Mouse (Mus musculus) lung, postnatal 25 days (tissue): ENCODE measurements at regions not wholly inside any gene's neighbourhood (a gene's known extent, or its start where the extent isn't known, plus 50 kb on each side); places are given as distances from the start of the nearest gene placed in this dataset.

Source experiments
- DNase-seq: peaks from one replicate; pipeline ENCODE4 v3.0.0; 2022; ENCODE audit warnings: low spot score

DNA sequence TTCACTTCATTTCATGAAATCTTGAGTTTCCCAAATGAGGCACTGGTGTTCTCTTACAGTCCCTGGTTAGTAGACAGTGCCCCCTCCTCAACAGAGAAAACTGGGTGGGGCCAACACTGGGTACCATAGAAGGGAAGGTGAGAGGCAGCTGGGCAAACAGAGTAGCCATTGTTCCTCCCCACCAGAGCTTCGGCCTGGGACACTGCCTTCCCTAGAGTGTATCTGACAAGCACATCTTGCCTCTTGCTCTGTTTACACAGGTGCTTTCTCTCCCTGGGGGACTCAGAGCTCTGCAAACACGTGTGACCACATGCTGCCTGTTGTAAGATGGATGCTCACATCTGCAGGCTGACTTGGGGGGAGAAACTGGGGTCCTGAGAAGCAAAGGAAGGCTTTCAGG lies 100.8 kb upstream of the Tnp1 start:
- no peak for DNase-seq

DNA sequence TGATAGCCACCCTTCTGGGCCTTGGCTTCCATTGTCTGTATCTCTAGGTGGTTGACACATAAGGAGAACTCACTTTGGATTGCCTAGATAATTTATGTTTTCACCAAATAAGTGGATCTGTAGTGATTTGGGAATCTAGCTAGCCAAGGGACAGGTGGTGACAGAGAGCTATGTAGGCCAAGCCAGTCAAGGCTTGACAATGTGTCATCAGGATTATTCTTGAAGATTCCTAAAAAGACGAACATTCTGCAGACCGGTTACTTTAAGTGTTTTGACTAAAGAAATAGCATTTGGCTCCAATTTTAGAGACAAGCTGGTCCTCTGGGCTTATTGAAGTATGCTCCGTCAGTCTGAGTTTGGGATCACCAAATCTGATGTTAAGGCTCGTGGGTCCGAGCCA lies 100.1 kb upstream of the Tnp1 start:
- no peak for DNase-seq

DNA sequence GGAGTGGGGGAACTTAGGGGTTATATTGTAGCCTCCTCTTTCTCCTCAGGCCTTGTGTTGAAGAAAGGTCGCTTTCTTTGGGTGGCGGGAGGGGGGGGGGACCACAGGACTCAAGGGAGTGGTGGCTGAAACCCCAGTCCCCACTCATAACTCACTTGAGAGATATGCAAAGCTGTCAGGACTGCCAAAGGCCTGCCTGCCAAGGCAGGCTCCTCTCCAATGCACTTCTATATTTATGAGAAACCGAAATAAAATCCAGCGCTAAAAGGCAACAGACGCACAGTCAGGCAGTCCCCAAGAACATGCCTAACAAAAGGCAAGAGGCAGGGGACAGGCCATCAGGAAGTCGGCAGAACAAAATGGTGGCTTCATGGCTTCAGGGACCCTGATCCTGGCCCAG lies 97.4 kb upstream of the Tnp1 start:
- DNase-seq, result no peak

DNA sequence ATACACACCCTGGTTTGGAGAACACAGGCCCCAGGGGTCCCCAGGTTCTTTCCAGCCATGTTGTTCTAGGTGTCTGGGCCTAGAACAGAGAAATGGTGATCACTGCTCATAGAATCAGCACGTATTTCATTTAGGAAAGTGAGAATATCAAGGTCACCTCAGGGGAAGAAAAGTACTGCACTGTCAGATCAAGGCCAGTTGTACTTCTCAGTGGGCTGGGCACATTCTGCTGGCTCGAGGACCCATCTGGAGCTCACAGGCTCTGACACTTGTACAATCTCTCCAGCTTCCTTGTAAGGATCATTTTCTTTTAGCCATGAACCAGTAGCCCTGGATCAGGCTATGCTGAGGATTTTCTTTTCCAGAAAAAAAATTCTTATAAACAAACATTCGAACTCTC lies 97.0 kb upstream of the Tnp1 start:
- no peak for DNase-seq

DNA sequence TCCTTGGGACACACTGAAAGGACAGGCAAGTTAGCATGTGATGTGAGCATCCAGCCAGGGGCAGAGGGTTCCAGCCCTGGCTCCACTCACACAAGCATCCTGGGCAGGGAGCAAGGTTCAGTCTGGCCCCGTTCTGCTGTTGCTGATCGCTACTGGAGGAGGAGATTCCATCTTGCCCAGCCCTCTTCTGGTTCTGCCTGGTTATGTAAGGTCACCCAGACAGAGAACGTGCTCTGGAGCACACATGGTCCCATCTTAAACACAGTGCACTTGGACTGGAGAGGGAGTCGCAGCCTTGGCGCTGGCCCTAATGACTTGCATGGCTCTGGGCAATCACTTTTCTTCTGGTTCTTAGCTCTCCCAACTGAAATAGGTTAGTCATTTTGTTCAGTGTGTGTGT lies 96.2 kb upstream of the Tnp1 start:
- DNase-seq, result peak; percentile 34

DNA sequence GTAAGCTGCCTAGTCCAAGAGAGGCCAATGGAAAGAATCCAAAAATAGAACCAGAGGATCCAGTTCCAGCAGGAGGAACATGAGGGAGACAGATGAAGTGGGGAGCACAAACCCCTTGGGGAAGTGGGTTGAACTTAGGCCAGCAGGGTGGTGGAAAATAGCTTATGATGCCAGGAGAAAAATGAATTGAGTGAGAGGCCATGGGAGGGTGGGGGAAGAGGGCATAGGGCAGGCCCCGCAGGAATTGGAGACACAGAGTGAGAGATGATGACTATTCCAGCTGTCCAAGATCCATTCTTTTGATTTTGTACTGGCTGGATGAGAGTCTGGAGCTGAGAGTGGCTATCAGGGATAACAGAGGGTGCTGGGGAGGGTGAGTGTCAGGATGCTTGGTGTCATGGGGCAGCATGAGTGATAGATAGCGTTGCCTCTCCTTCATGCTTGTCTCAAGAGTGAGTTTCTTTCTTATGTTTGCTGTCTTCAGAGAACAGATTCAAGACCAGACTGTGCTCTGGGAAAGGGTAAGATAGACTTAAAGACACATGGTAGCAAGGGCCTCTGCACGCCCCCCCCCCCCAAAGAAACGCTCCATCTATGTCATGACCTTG lies 90.3 kb upstream of the Tnp1 start:
- peak; percentile 37 for DNase-seq

DNA sequence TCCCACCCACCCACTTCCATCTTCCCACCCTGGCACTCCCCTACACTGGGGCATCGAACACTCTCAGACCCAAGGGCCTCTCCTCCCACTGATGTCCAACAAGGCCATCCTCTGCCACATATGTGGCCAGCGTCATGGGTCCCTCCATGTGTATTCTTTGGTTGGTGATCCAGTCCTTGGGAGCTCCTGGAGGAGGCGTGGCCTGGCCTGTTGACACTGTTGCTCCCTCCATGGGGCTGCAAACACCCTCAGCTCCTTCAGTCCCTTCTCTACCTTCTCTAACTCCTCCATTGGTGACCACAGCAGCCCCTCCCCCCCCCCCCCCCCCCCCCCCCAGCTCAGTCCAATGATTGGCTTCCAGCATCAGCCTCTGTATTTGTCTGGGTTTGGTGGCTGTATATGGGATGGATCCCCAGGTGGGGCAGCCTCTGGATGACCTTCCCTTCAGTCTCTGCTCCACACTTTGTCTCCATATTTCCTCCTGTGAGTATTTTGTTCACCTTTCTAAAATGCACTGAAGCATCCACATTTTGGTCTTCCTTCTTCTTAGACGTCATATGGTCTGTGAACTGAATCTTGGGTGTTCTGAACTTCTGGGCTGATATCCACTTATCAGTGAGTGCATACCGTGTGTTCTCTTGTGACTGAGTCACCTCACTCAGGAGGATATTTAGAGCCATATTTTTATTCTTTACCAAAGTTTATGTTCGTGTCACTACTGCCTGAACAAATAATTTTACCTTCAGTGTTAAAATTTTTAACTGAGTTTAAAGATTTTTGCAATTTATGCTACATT lies 82.1 kb upstream of the Tnp1 start:
- no peak for DNase-seq

DNA sequence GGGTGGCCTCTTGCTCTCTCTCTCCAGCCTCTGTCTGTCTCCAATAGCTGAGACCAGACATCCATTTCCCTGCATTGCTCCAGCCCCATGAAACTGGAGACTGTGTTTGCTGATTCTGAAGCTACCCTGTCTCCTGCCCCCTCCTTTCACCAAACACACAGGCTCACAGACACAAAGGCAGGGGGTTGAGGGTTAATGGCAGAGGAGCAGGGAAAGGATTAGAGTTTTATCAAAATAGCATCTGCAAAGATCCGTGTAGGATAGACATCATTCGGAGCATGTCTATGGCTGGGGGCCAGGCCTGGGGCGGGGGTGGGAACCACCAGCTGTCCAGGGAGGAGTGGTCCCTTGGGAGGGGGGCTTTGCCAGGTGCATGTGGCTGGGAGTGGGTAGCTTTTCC lies 73.9 kb upstream of the Tnp1 start:
- no peak for DNase-seq

DNA sequence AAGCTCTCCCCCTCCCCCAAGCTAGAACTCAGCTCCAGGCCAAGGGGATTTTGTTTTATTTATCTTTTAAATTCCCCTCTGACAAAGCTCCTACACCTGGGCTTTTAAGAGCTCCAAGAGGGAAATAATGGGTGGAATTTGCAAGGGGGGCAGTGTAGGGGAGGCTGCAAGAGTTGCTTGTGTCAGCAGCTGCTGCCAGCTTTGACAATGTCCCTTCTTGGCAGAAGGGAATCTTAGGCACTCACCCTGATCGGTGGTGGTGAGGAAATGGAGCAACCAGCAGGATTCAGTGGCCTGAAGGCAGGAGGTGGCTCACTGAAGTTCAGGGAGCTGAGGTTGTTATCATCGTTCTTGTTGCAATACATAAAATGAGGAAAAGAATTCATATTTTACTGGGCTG lies 72.8 kb upstream of the Tnp1 start:
- DNase-seq, result no peak

DNA sequence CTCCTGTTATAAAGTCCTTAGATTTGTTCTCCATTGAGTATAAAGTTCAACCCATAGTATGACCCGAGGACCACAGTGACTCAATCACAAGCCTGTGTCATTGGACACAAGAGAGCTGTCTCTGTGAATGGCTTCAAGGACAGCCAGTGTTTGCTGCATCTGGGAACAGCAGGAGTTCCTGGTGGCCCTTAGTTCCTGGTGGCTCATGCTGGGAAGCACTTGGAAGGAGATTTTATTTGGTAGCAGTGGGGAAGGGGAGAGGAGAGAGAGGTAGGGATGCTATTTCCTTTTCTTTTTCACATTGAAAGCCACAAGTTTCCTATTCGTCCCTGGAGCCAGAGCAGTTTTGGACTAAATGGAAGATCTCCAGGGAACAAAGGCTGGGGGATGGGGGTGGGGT lies 69.2 kb upstream of the Tnp1 start:
- DNase-seq, result no peak

DNA sequence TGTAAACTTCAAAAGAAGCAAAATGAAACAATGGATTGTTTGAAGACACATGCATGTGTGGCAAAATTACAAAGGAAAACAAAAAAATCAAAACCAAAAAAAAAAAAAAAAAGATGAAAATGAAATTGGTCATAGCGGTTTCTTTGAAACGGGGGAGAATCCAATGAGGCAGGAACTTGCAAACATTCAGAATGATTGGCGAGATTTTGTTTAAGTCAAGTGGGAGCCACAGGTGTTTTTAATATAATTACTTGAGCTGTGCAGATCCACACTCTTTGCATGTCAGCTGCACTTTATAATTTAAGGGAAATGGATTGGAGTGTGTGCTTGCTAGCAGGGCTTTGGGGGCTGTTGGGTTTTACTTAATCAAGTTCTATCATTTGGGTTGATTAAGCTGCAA lies 67.7 kb upstream of the Tnp1 start:
- no peak for DNase-seq

DNA sequence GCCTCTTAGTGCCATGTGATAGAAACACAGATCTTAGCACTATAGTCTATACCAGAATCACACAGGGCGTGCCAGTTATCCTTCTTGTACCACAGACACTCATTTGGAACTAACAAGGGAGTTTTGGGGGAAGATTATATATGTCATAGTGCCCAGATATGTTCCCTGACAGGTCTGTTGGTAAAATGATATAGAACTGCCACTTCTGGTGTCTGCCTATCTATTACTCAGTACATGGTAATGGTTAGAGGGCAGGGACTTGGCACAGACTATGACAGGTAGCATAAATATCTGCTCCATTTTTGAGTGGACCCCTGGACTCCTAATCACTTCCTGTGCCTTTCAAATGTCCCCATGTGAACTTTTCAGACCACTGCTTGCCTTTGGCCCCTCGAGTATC lies 63.8 kb upstream of the Tnp1 start:
- DNase-seq, result no peak

DNA sequence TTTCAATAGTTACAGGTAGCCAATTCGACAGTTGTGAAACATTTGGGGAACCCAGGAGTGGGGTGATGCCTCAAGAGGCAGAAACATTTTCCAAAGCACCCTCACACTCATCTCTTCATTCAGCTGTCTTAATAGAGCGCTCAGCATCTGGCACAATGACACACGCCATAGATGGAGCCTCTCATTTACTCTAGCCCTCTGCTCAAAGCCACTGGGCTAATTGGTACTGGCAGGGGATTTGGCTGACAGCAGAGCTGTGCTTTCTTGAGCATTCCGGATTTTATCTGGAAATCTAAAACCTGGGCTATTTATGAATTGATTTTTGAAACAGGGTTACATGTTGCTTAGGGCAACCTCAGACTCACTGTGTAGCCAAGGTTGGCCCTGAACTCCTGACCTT lies 61.4 kb upstream of the Tnp1 start:
- DNase-seq, result no peak

DNA sequence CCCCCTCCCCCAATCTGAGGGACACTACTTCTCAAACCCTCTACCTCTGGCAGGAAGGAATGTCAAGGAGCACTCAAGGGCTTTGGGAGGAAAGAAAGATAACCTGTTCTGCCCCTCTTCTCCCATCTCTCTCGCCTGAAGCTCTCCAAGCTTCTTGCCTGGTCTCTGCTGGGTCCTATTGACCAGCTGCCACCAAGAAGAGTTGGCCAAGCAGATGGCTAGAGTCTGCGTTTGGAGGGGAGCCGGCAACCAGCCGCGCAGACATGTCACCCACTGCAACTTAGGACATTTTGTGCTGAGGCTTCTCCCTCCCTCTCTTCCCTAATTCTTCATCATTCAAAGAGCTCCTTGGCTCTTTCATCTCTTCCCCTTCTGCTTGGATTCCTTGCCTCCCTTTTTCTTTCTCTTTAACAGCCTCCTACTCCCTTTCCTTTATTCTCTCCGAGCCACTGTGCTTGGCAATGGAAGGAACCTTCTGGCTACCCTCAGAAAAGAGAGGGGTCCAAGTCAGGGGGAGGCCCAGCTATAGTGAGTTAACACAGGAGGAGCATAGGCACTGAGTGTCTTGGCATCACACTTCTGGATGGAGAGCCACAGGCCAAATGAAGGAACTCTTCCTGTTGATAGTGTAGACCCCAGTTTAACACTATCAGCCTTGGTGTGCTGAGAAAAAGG lies 60.1 kb upstream of the Tnp1 start:
- no peak for DNase-seq

DNA sequence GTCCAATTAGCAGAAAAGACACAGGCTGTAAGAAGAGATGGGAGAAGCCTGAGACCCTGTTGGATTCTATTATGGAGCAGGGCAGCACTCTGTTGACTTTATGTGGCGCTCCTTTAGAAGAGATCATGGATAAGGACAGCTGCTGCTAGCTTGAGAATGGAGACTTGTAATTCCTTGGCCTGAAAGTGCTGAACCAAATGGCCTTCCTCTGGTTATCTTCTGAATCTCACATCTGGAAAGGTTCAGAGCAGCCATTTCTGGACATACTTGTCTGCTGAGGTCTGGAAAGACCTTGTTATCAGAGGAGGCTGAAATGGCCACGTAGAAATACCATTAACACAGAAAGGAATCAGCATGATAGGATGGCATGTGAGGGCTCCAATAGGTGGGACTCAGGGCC lies 59.5 kb upstream of the Tnp1 start:
- no peak for DNase-seq

DNA sequence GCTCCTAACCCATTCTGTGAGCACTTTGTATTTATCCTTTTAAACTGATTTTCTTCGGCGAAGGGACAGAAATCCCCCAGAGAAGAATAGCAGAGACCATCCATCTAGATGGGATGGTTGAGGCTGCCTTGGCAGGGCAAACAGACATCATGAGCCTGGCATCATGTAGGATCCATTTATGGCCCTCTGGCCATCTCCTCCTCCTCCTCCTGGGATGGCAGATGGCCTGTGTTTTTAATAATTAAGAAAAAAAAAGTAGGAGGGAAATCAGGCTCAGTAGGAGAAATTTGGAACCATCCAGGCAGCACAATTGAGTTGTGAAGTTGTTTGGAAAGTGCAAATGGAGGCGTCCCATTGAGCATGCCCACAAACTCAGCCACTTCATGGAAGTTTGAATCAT lies 58.8 kb upstream of the Tnp1 start:
- DNase-seq, result no peak

DNA sequence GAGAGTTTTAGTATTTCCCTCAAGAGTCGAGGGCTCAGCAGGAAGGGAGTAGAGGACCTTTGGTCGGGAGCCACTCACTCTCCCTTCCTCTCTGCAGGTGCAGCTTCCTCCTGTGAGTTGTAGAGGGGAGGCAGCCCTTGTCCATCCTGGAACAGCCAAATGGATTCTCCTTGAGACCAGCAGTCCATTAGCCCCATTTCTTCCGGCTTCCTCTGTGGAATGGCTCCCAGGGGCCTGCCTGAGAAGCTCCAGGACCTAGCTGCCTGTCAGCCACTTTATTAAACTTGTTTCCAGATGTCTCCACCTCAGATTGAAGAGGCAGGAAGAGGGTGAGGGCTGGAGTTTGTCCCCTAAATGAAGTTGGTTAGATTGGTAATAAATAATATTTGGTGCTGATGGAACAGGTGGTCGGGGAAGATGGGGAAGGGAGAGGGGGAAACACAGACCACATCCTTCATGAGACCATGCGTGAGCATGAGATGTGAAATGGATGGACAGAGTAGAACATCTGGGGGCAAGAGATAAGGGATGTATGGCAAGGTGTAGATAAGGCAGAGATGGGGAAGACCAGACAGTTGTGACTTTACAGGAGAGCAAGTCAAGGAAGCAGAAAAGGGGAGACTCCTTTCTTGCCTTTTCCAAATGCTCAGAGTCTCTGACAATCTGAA lies 56.7 kb upstream of the Tnp1 start:
- DNase-seq, result no peak

DNA sequence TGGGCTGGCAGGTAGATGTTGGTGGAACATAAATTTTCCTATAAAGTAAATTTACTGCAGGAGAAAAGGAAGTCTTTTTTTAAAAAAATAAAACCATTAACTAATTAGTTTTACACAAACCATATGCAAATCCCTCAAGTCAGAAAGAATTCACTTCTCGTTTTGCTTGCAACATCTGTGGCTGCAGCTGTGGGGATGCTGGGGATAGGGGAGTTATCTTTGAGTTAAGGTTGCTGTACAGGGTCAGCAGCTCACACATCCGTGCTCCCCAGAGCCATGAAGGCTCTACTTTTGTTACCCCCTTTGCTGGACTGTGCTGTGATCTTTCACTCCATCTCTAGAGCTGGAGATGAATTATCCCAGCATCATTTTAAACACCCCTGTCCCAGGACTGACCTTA lies 54.4 kb upstream of the Tnp1 start:
- no peak for DNase-seq
